Mouse (Mus musculus) small intestine, adult 2 months (tissue): ENCODE data around the gene Fads3. TPM values are rescaled to one million over a fixed set of nuclear protein-coding genes. Genes with fewer than 3 reads are reported as not detected.

Experiments
- H3K27ac ChIP-seq: fragments of 200-500 bp; 2 replicates; pipeline ENCODE4 v1.5.1; 2012; ENCODE audit warnings: low read depth, low read length, control low read depth, inconsistent platforms; ENCODE audit not compliant: insufficient read depth
- H3K27me3 ChIP-seq: fragments of 200-500 bp; 2 replicates; pipeline ENCODE4 v1.6.1; 2012; ENCODE audit warnings: mild to moderate bottlenecking, moderate library complexity, low read length, inconsistent platforms; ENCODE audit not compliant: control insufficient read depth, insufficient read depth
- H3K36me3 ChIP-seq: fragments of 200-500 bp; 2 replicates; pipeline ENCODE4 v1.6.1; 2012; ENCODE audit warnings: mild to moderate bottlenecking, low read length, control low read depth, inconsistent platforms; ENCODE audit not compliant: control insufficient read depth, insufficient read depth
- H3K4me1 ChIP-seq: fragments of 200-500 bp; 2 replicates; pipeline ENCODE4 v1.6.1; 2012; ENCODE audit warnings: low read length, inconsistent platforms, mixed read lengths; ENCODE audit not compliant: control insufficient read depth, insufficient read depth, insufficient read length
- H3K4me3 ChIP-seq: fragments of 200-500 bp; 2 replicates; pipeline ENCODE4 v1.5.1; 2012; ENCODE audit warnings: low read depth, mild to moderate bottlenecking, control low read depth, inconsistent platforms, low read length, moderate library complexity
- CTCF ChIP-seq: fragments of 200-500 bp; IDR thresholded peaks from 2 replicates; pipeline ENCODE4 v1.5.1; 2012; ENCODE audit warnings: low read depth, mild to moderate bottlenecking, control low read depth, inconsistent platforms, low read length, moderate library complexity, mixed read lengths; ENCODE audit not compliant: insufficient replicate concordance, insufficient read length; ENCODE audit errors: extremely low read depth
- POLR2A ChIP-seq: fragments of 200-500 bp; IDR thresholded peaks from 2 replicates; pipeline ENCODE4 v1.6.1; 2012; ENCODE audit warnings: low read depth, mild to moderate bottlenecking, control low read depth, inconsistent platforms, low read length, moderate library complexity
- WGBS: fragments of 180-500 bp; shearing (Covaris S2); methylation state at CpG from one replicate; pipeline ENCODE4 v1.1.7; 2018; 5-methylcytosine and 5-hydroxymethylcytosine counted together
- polyA plus RNA-seq: library from polyadenylated mRNA; depleted of rRNA; stranded (reverse); fragments of >200 nt; gene quantifications from 2 replicates; pipeline ENCODE4 v1.2.3, GENCODE M21; 2012

The Fads3 gene
- polyA plus RNA-seq, 1 experiment, result 7.6 TPM

DNA sequence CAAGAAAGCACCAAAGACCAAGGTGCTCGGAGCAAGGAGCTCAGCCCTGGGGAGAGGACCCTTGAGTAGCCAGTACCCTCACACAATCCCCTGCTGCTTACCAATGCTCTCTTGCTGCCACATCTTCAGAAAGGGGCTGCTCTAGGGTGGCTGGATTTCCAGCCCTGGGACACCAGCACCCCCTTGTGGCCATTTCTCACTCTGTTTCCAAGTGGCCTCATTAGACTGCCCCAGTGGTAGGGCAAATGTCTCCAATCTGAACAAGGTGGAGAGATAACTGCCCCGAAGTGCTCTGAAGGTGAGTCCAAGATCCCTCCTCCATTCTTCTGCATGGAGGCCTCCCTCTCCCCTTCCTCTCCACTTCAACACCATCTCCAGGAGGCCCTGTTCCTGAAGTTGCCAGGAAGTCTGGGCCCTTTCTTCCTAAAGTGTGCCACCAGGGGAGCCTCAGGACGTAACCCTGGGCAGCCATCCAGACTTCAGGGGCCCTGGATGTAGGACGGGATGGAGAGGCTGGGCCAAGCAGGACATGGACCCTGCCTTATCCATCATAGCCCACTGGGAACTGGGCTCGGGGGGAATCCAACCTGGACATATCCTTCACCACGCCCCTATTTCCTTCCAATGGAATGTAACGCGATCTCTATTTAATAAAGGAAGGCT is 6.5 kb upstream of the Fads3 start:
- Histone ChIP-seq H3K4me3 (no peak overlapping the region), H3K4me1 (no peaks in the 10 kb centered on the region; the same call in 1 of the 2 replicates), H3K27ac (no peak overlapping the region), H3K27me3 (no peaks in the 10 kb centered on the region; the same call in 1 of the 2 replicates), H3K36me3 (no peaks in the 10 kb centered on the region)
- TF ChIP-seq CTCF, result peak; percentile 90; the same call in 1 of the 2 replicates
- no peak for TF ChIP-seq POLR2A
- WGBS, result 63% methylated on average over 8 of the region's 8 CpGs

GRCm38 (mm10) chr19:10037534-10037933 is 3.8 kb upstream of the Fads3 start:
- Histone ChIP-seq H3K4me1 (peaks cover 11% of the 10 kb centered on the region), H3K27ac (no peak overlapping the region), H3K4me3 (no peak overlapping the region), H3K36me3 (no peaks in the 10 kb centered on the region), H3K27me3 (peaks cover 3% of the 10 kb centered on the region)
- 58% methylated on average over 2 of the region's 2 CpGs for WGBS
- TF ChIP-seq CTCF (no peak), POLR2A (no peak)

- Histone ChIP-seq H3K27ac (no peak overlapping the region), H3K4me3 (no peak overlapping the region), H3K4me1 (peaks cover 16% of the 10 kb centered on the region), H3K27me3 (peaks cover 3% of the 10 kb centered on the region; the same call in 1 of the 2 replicates), H3K36me3 (no peaks in the 10 kb centered on the region)
- 64% methylated on average over 3 of the region's 3 CpGs for WGBS
- TF ChIP-seq CTCF (no peak), POLR2A (no peak)
Measured at GRCm38 (mm10) chr19:10038364-10038763, 3.0 kb upstream of the Fads3 start.

GRCm38 (mm10) chr19:10038910-10039309 is 2.5 kb upstream of the Fads3 start:
- H3K4me1 ChIP-seq, result peaks cover 19% of the 10 kb centered on the region
- peaks cover 3% of the 10 kb centered on the region; the same call in 1 of the 2 replicates for H3K27me3 ChIP-seq
- H3K36me3 ChIP-seq, result no peaks in the 10 kb centered on the region
- no peak overlapping the region for H3K4me3 ChIP-seq
- WGBS, result 15% methylated on average over 3 of the region's 3 CpGs
- TF ChIP-seq POLR2A (no peak), CTCF (no peak)
- no peak overlapping the region for H3K27ac ChIP-seq

- Histone ChIP-seq H3K36me3 (no peaks in the 10 kb centered on the region), H3K4me1 (peaks cover 19% of the 10 kb centered on the region), H3K27ac (no peak overlapping the region), H3K4me3 (no peak overlapping the region), H3K27me3 (peaks cover 3% of the 10 kb centered on the region; the same call in 1 of the 2 replicates)
- 70% methylated on average over 2 of the region's 2 CpGs for WGBS
- TF ChIP-seq CTCF (peak; percentile 53; the same call in 1 of the 2 replicates), POLR2A (no peak)
Measured at GRCm38 (mm10) chr19:10039615-10040014, 1.8 kb upstream of the Fads3 start.

DNA sequence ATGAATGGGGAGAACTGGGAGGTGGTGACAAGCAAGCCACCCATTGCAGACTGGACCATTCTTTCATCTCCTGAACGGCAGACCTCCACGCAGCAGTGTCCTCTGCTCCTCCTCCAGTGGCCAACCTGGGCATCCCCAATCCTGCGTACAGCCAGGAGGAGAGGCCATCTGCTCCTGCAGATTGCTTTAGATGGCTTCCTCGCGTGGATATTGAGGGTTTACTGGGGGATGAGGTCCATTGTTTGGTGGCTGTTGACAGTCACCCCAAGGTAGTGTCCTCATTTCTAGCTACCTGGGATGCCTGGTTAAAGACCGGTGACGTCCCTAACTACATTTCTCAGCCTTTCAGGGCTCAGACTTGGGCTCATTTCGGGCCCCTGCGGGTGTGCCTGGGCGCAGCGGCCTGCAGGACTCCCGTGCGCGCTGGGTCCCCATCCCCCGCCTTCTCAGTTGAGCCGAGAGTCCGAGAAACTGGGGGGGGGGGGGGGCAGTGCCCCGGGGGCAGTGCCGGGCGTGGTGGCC is 442 bp upstream of the Fads3 start:
- TF ChIP-seq POLR2A (no peak), CTCF (no peak)
- Histone ChIP-seq H3K27ac (no peak overlapping the region), H3K36me3 (no peaks in the 10 kb centered on the region), H3K4me3 (peak overlapping the region; percentile 61), H3K27me3 (peaks cover 3% of the 10 kb centered on the region; the same call in 1 of the 2 replicates), H3K4me1 (peaks cover 19% of the 10 kb centered on the region)
- 22% methylated on average over 20 of the region's 20 CpGs for WGBS

DNA sequence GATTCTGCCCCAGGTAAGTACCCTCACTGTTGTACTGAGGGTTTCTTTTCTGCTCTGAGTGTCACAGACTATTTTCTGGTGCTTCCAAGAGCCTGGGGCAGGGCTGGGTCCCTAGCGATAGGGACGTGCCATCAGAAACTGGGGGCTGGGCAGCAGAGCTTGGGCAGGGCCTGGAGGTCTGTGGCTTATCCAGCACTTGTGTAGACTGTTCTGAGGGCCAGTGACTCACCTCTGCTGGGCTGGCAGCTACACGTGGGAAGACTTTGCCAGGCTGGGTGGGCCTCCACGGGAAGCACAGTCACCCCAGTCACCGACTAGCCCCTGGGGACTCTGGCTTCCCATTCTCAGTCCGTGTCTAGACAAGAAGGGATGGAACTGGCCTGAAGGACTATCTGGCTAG is 863 bp downstream of the Fads3 start:
- TF ChIP-seq POLR2A (no peak), CTCF (no peak)
- H3K36me3 ChIP-seq, result no peaks in the 10 kb centered on the region
- peak overlapping the region; percentile 61 for H3K4me3 ChIP-seq
- WGBS, result 52% methylated on average over 6 of the region's 6 CpGs
- H3K27me3 ChIP-seq, result peaks cover 3% of the 10 kb centered on the region; the same call in 1 of the 2 replicates
- no peak overlapping the region for H3K27ac ChIP-seq
- peaks cover 27% of the 10 kb centered on the region for H3K4me1 ChIP-seq

- Histone ChIP-seq H3K36me3 (no peaks in the 10 kb centered on the region), H3K4me3 (no peak overlapping the region), H3K4me1 (peaks cover 29% of the 10 kb centered on the region), H3K27ac (no peak overlapping the region), H3K27me3 (peaks cover 3% of the 10 kb centered on the region; the same call in 1 of the 2 replicates)
- no peak for TF ChIP-seq CTCF
- no peak for TF ChIP-seq POLR2A
- WGBS, result 78% methylated on average over 4 of the region's 4 CpGs
Measured at GRCm38 (mm10) chr19:10042816-10043215, 1.4 kb downstream of the Fads3 start.
